ENCODE assay signal across 8 mouse cellular contexts in genomic region chr16:33337177-33337576, GRCm38 (mm10). TPM values are rescaled to one million over a fixed set of nuclear protein-coding genes. Genes with fewer than 3 reads are reported as not detected.
DNase-seq lines count a peak whose midpoint lies in the region; ATAC-seq and TF ChIP-seq lines count a peak whose summit lies in the region.

No protein-coding gene starts in this region.

- H3K27me3 ChIP-seq in hindbrain, embryonic 15.5 days, result no peaks in the 10 kb centered on the region

- WGBS in hindbrain, embryonic 15.5 days, result 15% methylated on average over 8 of the region's 8 CpGs

- H3K4me1 ChIP-seq in hindbrain, embryonic 15.5 days (replicated peaks), result 0 out of 2 replicates have a peak, but pooled peaks cover 2% of the 10 kb centered on the region

- DNase-seq in R1 (ENCODE audit: low read depth, low spot score), result peak; percentile 92
- peak; percentile 93 to 94 for DNase-seq in cerebellum, postnatal 25 days
- peak; percentile 70 for DNase-seq in gastrocnemius, adult 2 months
- DNase-seq in layer of hippocampus, postnatal 36 days, result peak; percentile 40 to 49
- peak; percentile 67 to 74 for DNase-seq in right cerebral cortex, adult 2 months (ENCODE audit: low spot score in 2 of 2)
- DNase-seq in urinary bladder, postnatal 25 days (ENCODE audit: low spot score), result peak; percentile 71

- intact Hi-C loops in gastrocnemius, adult 2 months (cut with DNase I), result loop anchor here (10.0 kb wide), 1 partner anchor 148 kb away; no protein-coding TSS in a partner anchor

- no peaks in the 10 kb centered on the region for H3K9me3 ChIP-seq in hindbrain, embryonic 15.5 days

- H3K4me3 ChIP-seq in gastrocnemius, adult 2 months, result peak overlapping the region; percentile 15
- H3K4me3 ChIP-seq in hindbrain, embryonic 15.5 days, result no peak overlapping the region

- H3K27ac ChIP-seq in gastrocnemius, adult 2 months, result no peak overlapping the region
- no peak overlapping the region for H3K27ac ChIP-seq in hindbrain, embryonic 15.5 days (replicated peaks)

- H3K36me3 ChIP-seq in hindbrain, embryonic 15.5 days, result no peaks in the 10 kb centered on the region

- peak overlapping the region; percentile 37 for H3K4me2 ChIP-seq in hindbrain, embryonic 15.5 days

- H3K9ac ChIP-seq in hindbrain, embryonic 15.5 days, result no peak overlapping the region

- ATAC-seq in hindbrain, embryonic 15.5 days (ENCODE audit: low FRiP score, low read depth), result no peak
- peak; percentile 73 for ATAC-seq in megakaryocyte, adult 5-6 weeks (ENCODE audit: poor library complexity, severe bottlenecking)

- peak; percentile 65 for TF ChIP-seq CTCF in gastrocnemius, adult 2 months (IDR thresholded peaks at IDR 0.05)

RNA-seq across cellular contexts. Expression of gene Zfp148, which starts 43.5 kb away (rescaled TPM):
- 10 to 100 TPM; 23.5 to 28.0 TPM for total RNA-seq in gastrocnemius, adult 2 months (2021)
- polyA plus RNA-seq in hindbrain, embryonic 15.5 days (2015; fragmentation: Nextera tagmentation; extraction: Ambion mirVana), result 49.2 and 49.3 TPM in 2 replicates
- 100 to 1,000 TPM; 159 to 164 TPM for total RNA-seq in layer of hippocampus, postnatal 36 days (2021)
- 53.3 TPM in 2 replicates for total RNA-seq in megakaryocyte, adult 5-6 weeks (2015)
- total RNA-seq in megakaryocyte, adult 5-6 weeks (2017), result 24.4 and 24.9 TPM in 2 replicates
